Mouse (Mus musculus) forebrain, embryonic 15.5 days (tissue): Measurements from ENCODE around the gene Susd1. TPM values are rescaled to one million over a fixed set of nuclear protein-coding genes. Genes with fewer than 3 reads are reported as not detected.

Source experiments
- ATAC-seq: fragments of 200-750 bp; cut with Nextera tagmentation; replicated peaks from 2 replicates; pipeline ENCODE4 v1.8.0; 2017; ENCODE audit warnings: mild to moderate bottlenecking, moderate TSS enrichment, moderate library complexity
- H3K27ac ChIP-seq: fragments of 300-500 bp; sonication (generic); replicated peaks from 2 replicates; pipeline ENCODE4 v1.5.1; 2015; ENCODE audit warnings: mild to moderate bottlenecking, inconsistent platforms
- H3K27me3 ChIP-seq: fragments of 300-500 bp; sonication (generic); 2 replicates; pipeline ENCODE4 v1.6.1; 2015; ENCODE audit warnings: inconsistent platforms
- H3K36me3 ChIP-seq: fragments of 300-500 bp; sonication (generic); 2 replicates; pipeline ENCODE4 v1.6.1; 2015; ENCODE audit warnings: mild to moderate bottlenecking, inconsistent platforms
- H3K4me1 ChIP-seq: fragments of 300-500 bp; sonication (generic); 2 replicates; pipeline ENCODE4 v1.6.1; 2015; ENCODE audit warnings: inconsistent platforms
- H3K4me2 ChIP-seq: fragments of 300-500 bp; sonication (generic); replicated peaks from 2 replicates; pipeline ENCODE4 v1.6.1; 2015; ENCODE audit warnings: mild to moderate bottlenecking, inconsistent platforms
- H3K4me3 ChIP-seq: fragments of 300-500 bp; sonication (generic); 2 replicates; pipeline ENCODE4 v1.5.1; 2015; ENCODE audit warnings: mild to moderate bottlenecking, inconsistent platforms
- H3K9ac ChIP-seq: fragments of 300-500 bp; sonication (generic); replicated peaks from 2 replicates; pipeline ENCODE4 v1.6.1; 2015; ENCODE audit warnings: mild to moderate bottlenecking, inconsistent platforms
- H3K9me3 ChIP-seq: fragments of 300-500 bp; sonication (generic); 2 replicates; pipeline ENCODE4 v1.6.1; 2016; ENCODE audit warnings: inconsistent platforms
- WGBS: fragments of 180-500 bp; shearing (Covaris S2); methylation state at CpG from one replicate; pipeline ENCODE4 v1.1.7; 2015; ENCODE audit warnings: mixed read lengths; 5-methylcytosine and 5-hydroxymethylcytosine counted together
- polyA plus RNA-seq: library from polyadenylated mRNA; unstranded; fragments of >200 nt; fragmentation: Nextera tagmentation; extraction: Ambion mirVana; gene quantifications from 2 replicates; pipeline ENCODE4 v1.2.1, GENCODE M21; 2015

The Susd1 gene
- polyA plus RNA-seq, 1 experiment from 2014 or later, result 0.90 TPM

DNA sequence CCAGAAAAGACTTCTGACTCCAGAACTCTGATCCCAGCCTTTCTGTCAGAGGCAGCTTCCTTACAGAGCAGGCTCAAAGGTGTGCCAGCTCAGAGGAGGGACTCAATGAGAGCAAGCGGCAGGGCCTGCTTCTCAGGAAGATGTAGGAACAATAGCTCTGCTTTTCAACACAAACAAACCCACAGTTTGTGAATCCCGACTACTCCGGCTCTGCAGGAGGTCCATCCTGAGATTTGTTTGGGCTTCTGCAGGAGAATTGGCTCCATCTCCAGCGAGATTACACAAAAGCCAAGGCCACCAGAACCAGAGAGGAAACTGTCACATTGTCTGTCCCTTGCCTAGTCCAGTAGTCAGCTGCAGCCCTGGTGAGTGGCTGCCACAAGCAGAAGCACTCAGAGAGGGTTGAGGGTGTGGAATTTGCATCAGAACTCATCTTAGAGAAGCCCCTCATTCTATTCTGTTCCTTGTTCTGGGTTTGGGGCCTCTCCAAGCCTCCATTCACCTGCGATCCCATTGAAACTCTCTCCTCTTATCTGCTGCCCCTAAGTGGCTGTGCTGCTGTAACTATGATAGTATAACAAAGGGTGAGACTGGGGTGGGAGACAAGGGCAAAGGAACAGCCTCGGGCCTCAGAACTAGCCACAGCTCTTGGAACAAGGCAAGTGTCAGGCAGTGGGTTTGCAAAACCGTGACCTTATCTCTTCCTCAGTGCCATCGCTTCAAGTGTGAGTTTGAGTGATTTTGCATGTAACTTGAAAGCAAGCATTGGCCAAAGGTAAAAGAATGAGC is 155.5 kb downstream of the Susd1 start:
- no peaks in the 10 kb centered on the region for H3K9me3 ChIP-seq
- H3K27ac ChIP-seq, result no peak overlapping the region
- H3K4me1 ChIP-seq, result no peaks in the 10 kb centered on the region
- no peak; the same call in 1 of the 2 replicates for ATAC-seq
- no peaks in the 10 kb centered on the region for H3K36me3 ChIP-seq
- H3K4me3 ChIP-seq, result no peak overlapping the region
- H3K27me3 ChIP-seq, result no peaks in the 10 kb centered on the region
- WGBS, result 32% methylated on average over 8 of the region's 8 CpGs
- no peak overlapping the region for H3K9ac ChIP-seq
- H3K4me2 ChIP-seq, result no peak overlapping the region

DNA sequence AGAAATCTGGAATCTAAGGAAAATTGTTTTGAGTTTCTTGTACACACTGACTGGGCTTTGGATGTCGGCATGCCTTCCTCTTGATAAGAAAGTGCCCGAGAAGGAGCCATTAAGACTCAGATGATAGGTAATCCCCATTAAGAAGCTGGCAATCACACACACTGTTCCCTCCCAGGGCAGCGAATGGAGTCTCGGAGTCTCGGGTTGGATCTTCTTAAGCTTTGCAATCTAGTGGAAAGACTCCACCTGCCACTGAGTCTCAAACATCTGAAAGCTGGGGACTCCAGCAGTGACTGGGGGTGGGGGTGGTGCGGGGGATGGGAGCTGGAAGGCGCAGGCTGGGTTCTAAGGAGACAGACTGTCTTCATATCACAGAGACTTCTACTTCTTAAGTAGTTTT is 156.3 kb downstream of the Susd1 start:
- no peak overlapping the region for H3K9ac ChIP-seq
- no peaks in the 10 kb centered on the region for H3K27me3 ChIP-seq
- no peak overlapping the region for H3K4me2 ChIP-seq
- no peaks in the 10 kb centered on the region for H3K9me3 ChIP-seq
- no peaks in the 10 kb centered on the region for H3K4me1 ChIP-seq
- no peak overlapping the region for H3K27ac ChIP-seq
- ATAC-seq, result no peak
- H3K36me3 ChIP-seq, result no peaks in the 10 kb centered on the region
- WGBS, result 26% methylated on average over 7 of the region's 7 CpGs
- no peak overlapping the region for H3K4me3 ChIP-seq

DNA sequence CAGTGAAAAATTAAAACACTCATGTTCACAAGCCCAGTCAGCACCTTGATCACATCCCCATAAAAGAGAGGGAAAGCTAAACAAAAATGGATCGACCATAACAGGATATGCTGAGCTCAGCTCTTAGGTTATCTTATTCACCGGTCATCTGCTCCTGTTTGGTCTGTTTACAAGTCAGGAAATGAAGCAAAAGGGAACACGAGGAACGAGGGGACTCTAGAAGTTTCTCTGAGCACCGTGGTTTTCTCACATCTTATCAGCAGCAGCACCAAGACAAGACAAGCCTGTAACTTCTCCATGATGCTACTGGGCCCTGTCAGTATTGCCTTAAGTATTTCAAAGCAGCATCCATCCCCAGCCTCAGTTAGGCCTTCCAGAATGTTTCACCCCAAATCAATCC is 157.6 kb downstream of the Susd1 start:
- H3K27me3 ChIP-seq, result no peaks in the 10 kb centered on the region
- H3K27ac ChIP-seq, result no peak overlapping the region
- no peak overlapping the region for H3K9ac ChIP-seq
- H3K36me3 ChIP-seq, result no peaks in the 10 kb centered on the region
- H3K4me2 ChIP-seq, result no peak overlapping the region
- H3K4me1 ChIP-seq, result no peaks in the 10 kb centered on the region
- no peaks in the 10 kb centered on the region for H3K9me3 ChIP-seq
- no peak overlapping the region for H3K4me3 ChIP-seq
- ATAC-seq, result no peak
- WGBS, result 90% methylated on average over 5 of the region's 5 CpGs

DNA sequence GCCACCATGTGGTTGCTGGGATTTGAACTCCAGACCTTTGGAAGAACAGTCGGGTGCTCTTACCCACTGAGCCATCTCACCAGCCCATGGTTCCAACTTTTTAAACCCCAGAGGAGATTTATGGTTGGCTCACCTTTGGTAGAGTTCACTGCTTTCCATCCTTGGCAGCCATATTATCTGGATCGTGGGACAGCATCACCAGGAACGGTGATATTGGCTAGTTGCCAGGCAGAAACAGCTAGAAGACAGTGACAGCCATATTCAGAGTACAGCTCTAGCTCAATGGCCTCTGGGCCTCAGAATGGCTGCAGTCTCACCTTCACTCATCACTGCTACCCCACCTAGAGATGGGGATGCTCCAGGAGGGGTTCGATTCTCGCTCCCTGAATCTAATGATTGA is 159.3 kb downstream of the Susd1 start:
- Histone ChIP-seq H3K4me1 (no peaks in the 10 kb centered on the region), H3K9me3 (no peaks in the 10 kb centered on the region), H3K27ac (no peak overlapping the region), H3K36me3 (no peaks in the 10 kb centered on the region), H3K9ac (no peak overlapping the region), H3K4me2 (no peak overlapping the region), H3K27me3 (no peaks in the 10 kb centered on the region), H3K4me3 (no peak overlapping the region)
- ATAC-seq, result no peak
- WGBS, result 80% methylated on average over 5 of the region's 5 CpGs

DNA sequence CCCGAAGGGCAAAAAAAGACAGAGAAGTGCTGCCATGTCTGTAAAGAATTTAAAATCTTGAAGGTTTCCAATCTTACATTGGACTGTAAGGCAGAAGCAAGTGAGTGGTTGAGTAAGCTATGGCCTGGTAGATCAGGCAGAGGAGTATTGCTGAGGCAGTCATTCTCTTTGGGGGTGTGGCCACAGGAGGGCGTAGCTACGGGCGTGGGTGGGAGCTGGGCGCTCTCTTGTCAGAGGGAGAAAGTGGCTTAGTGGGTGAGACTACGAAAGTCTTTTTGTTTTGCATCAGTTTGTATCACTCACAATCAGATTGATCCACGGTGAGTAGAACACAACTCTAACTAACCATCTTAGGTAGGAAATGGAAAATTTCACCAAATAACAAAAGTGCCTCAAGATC is 160.0 kb downstream of the Susd1 start:
- WGBS, result 90% methylated on average over 7 of the region's 7 CpGs
- H3K9ac ChIP-seq, result no peak overlapping the region
- no peak overlapping the region for H3K27ac ChIP-seq
- H3K4me1 ChIP-seq, result no peaks in the 10 kb centered on the region
- H3K36me3 ChIP-seq, result no peaks in the 10 kb centered on the region
- H3K27me3 ChIP-seq, result no peaks in the 10 kb centered on the region
- ATAC-seq, result no peak
- no peak overlapping the region for H3K4me2 ChIP-seq
- no peaks in the 10 kb centered on the region for H3K9me3 ChIP-seq
- H3K4me3 ChIP-seq, result no peak overlapping the region

DNA sequence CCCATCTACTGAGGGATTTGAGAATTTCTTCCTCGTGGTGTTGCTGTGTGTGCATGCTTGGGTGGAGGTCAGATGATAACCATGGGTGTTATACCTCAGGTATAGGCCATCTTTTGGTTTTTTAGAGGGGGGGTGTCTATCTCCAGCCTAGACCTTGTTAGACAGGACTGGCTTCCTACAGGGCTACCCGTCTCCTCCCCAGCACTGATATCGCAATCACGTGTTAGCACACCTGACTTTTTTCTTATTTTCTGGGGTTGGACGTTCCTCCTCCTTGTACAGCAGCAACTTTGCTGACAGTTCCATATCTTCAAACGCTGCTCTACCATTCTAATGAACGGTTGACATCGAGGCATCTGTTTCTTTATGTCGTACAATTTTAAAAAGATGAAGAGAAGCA is 160.5 kb downstream of the Susd1 start:
- H3K36me3 ChIP-seq, result no peaks in the 10 kb centered on the region
- ATAC-seq, result no peak
- 95% methylated on average over 9 of the region's 9 CpGs for WGBS

DNA sequence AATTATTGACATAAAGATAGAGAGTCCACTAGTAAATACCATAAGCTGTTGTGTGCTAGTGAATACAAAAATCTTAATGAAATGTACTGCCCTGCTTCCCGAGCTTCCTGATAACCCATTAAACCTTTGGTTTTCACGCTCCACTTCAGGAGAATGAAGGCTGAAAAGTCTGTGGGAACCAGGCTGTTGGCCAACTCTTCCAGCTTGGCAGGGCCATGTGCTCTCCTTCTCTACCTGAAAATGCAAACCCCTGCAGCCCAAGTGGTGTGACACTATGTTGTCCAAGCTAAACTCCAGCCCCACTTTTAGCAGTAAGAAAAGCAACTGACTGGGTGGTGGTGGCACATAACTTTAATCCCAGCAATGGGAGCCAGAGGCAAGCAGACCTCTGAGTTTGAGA is 162.5 kb downstream of the Susd1 start:
- 54% methylated on average over 2 of the region's 2 CpGs for WGBS
- Histone ChIP-seq H3K27ac (no peak overlapping the region), H3K36me3 (no peaks in the 10 kb centered on the region), H3K27me3 (no peaks in the 10 kb centered on the region), H3K4me3 (no peak overlapping the region), H3K9ac (no peak overlapping the region), H3K9me3 (no peaks in the 10 kb centered on the region), H3K4me2 (no peak overlapping the region), H3K4me1 (no peaks in the 10 kb centered on the region)
- ATAC-seq, result no peak

More for the DNA sequence above, 160.5 kb downstream of the Susd1 start:
- H3K4me2 ChIP-seq, result no peak overlapping the region
- no peaks in the 10 kb centered on the region for H3K4me1 ChIP-seq
- no peak overlapping the region for H3K9ac ChIP-seq
- no peaks in the 10 kb centered on the region for H3K9me3 ChIP-seq
- H3K27ac ChIP-seq, result no peak overlapping the region
- H3K4me3 ChIP-seq, result no peak overlapping the region
- no peaks in the 10 kb centered on the region for H3K27me3 ChIP-seq

DNA sequence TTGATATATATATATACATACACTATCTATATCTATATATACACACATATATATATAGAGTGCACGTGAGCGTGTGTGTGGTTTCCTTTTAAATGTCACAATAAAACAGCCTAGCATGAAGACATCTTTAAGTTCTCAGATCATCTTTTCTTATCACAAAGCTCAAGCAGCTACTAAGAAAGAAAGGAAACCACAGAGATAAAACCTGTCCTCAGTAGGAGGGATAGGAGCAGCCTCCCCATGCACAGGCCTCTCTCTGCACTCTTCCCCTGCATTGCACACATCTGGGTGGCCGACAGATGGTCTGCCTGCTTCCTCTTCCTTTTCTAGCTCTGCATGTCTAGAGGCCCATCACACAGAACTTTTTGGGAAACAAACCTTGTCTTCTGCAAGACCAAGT is 162.9 kb downstream of the Susd1 start:
- Histone ChIP-seq H3K27me3 (no peaks in the 10 kb centered on the region), H3K4me2 (no peak overlapping the region), H3K36me3 (no peaks in the 10 kb centered on the region), H3K27ac (no peak overlapping the region), H3K9ac (no peak overlapping the region), H3K4me3 (no peak overlapping the region), H3K9me3 (no peaks in the 10 kb centered on the region), H3K4me1 (no peaks in the 10 kb centered on the region)
- 89% methylated on average over 3 of the region's 3 CpGs for WGBS
- ATAC-seq, result no peak

DNA sequence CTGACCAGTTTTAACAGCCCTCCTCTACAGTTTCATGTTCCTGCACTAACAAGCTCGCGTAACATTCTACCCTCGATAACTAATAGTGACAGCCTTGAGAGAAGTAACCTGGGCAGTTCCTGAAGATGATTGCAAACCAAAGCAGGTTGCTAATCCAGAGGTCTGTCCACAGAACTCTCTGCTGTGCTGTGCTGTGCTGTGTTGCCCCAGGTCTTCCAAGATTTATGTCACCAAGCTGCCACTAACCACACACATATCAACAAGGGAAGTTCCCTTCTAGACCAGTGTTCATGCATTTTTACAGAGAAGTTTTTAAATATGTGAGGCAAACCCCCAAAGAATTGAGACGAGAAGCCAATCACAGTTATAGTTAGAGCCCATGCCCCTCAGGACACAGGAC is 164.3 kb downstream of the Susd1 start:
- H3K4me2 ChIP-seq, result no peak overlapping the region
- ATAC-seq, result no peak
- 81% methylated on average over 4 of the region's 4 CpGs for WGBS
- no peaks in the 10 kb centered on the region for H3K9me3 ChIP-seq
- no peaks in the 10 kb centered on the region for H3K36me3 ChIP-seq
- H3K27ac ChIP-seq, result no peak overlapping the region
- H3K4me3 ChIP-seq, result no peak overlapping the region
- no peaks in the 10 kb centered on the region for H3K4me1 ChIP-seq
- H3K9ac ChIP-seq, result no peak overlapping the region
- H3K27me3 ChIP-seq, result no peaks in the 10 kb centered on the region

DNA sequence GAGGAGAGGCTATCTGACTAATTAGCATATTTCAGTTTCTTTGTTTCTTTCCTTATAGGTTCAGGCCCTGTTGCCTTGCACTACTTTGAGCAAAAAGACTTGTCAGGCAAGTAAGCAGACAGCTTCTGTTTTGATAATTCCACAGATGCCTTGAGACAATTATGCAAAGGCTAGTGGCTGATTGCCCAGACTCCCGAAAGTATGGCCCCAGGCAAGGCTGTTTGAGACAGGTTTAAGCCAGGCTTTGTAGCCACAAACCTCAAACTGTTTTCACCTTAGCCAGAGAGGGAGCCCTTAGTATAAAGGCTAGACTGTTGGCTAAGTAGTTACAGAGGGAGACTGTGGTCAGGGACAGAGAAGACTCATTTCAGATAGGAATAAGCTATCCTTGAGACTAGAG is 165.1 kb downstream of the Susd1 start:
- no peaks in the 10 kb centered on the region for H3K36me3 ChIP-seq
- 16% methylated on average over 1 of the region's 1 CpGs for WGBS
- H3K4me1 ChIP-seq, result no peaks in the 10 kb centered on the region
- H3K9me3 ChIP-seq, result no peaks in the 10 kb centered on the region
- no peaks in the 10 kb centered on the region for H3K27me3 ChIP-seq
- no peak overlapping the region for H3K4me2 ChIP-seq
- H3K27ac ChIP-seq, result no peak overlapping the region
- H3K9ac ChIP-seq, result no peak overlapping the region
- no peak overlapping the region for H3K4me3 ChIP-seq
- peak; percentile 77 for ATAC-seq

DNA sequence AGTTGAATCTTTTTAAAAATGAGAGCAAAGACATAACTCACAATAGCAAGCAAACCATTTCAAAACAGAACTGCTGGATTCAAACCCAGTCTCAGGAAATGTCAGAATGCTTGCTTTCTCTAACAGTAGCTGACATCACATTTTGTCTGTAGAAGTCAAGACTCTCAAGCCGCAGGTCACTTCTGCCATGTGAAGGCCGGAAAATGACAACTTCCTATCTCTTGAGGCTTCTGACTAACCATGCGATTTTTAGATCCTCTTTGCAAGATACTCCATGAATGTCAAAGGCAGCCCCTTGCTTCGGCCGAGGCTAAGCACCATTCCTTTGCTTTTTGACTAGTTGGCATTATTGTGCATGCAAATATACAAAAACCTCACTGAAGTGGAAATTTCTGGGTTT is 172.8 kb downstream of the Susd1 start:
- Histone ChIP-seq H3K27me3 (no peaks in the 10 kb centered on the region), H3K27ac (no peak overlapping the region), H3K4me3 (no peak overlapping the region), H3K4me1 (no peaks in the 10 kb centered on the region), H3K4me2 (no peak overlapping the region), H3K9ac (no peak overlapping the region), H3K9me3 (no peaks in the 10 kb centered on the region), H3K36me3 (no peaks in the 10 kb centered on the region)
- WGBS, result 90% methylated on average over 5 of the region's 5 CpGs
- ATAC-seq, result no peak

DNA sequence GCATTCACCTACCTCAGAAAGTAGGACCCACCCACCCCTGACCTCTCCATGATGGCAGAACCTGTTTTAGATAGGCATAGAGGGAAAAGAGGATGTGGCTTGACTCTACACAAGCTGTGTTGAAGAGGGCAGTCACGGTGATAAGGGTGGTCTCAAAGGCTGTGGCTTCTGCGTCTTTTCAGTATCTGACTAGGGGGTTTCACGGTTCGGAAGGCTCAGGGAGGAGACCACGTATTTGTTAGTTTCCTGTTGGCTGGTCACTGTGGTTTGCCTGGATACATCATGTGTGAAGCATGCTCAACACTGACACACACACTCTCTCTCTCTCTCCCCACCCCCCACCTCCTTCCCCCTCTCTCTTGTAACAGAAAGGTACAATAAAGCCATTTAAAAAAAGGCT is 173.3 kb downstream of the Susd1 start:
- H3K4me1 ChIP-seq, result no peaks in the 10 kb centered on the region
- ATAC-seq, result no peak
- H3K27me3 ChIP-seq, result no peaks in the 10 kb centered on the region
- no peaks in the 10 kb centered on the region for H3K9me3 ChIP-seq
- no peak overlapping the region for H3K27ac ChIP-seq
- H3K36me3 ChIP-seq, result no peaks in the 10 kb centered on the region
- H3K4me2 ChIP-seq, result no peak overlapping the region
- WGBS, result 91% methylated on average over 5 of the region's 5 CpGs
- H3K9ac ChIP-seq, result no peak overlapping the region
- no peak overlapping the region for H3K4me3 ChIP-seq
